Mouse (Mus musculus) monocyte, adult 2 months (primary cell): ENCODE results near the gene Themis2.
"Not testable (repeated sequence)": the region's sequence is repeated elsewhere in the genome, so short reads cannot be mapped to it uniquely, and the experiment has no call there.

Experiments used
- DNase-seq, 2 experiments: peaks; one replicate each; pipeline ENCODE4 v3.0.0; 2022; ENCODE audit warnings: low spot score in 2 of 2, low read depth in 1 of 2

Gene Themis2

DNA sequence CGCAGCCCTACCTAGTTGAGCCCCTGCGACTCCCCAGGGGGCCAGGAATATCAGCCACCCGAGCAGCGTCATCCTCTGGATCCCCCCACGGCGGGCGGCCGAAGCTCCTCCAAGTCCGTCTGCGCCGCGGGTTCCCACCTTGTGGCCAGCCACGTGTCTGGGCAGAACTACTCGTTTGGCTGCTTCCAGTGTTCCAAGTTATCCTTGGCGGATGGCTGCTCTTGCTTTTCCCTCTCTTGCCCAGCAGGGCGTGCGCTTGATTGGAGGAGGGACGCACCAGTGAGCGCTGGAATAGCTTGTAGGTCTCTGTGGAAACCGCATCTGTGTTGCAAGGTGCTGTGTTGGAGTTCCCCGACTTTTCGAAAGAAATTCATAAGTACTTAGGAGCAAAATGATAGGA lies 39.2 kb downstream of the Themis2 start, which contains the start of gene Smpdl3b:
TSS of gene Smpdl3b (minus strand) at position 279 of the 400 bp plus-strand sequence.
- DNase-seq = peak in 1 of 2 experiments; percentile 69

DNA sequence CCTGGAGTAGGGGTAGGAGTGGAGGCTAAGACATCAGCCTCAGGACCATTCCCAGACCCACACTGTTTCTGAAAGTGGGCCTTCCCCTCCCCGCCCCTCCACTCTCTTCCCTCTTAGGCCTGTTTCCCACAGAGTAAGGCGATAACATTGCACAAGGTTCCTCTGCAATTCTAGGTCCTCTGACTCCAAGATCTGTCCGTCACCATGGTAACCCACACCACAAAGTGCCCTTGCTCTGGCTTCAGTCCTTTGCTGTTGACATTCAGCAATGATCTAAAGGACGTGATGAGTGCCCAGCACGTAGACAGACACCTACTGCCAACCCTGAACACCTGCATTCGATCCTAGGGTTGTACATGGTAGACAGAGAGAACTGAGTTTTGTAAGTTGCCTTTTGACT lies 43.2 kb downstream of the Themis2 start:
- DNase-seq = no peak

- no peak for DNase-seq
Observed at GRCm38 (mm10) chr4:132749258-132749982, 46.8 kb downstream of the Themis2 start.

DNA sequence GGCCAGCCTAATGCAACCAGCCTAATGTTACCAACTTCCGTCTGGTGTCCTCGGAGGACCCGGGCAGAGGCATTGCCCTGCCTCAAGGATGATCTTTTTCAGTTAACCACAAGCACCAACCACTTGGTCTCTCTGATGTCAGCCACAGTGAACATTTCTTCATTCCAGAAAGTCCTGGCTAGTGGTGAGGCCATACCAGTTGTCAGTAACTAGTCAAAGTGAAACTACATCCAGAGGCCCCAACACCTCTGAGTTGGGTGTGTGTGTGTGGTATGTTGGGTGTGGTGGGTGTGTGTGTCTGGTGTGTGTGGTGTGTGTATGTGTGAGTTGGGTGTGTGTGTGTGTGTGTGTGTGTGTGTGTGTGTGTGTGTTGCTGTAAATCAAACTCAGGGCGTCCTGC lies 47.4 kb downstream of the Themis2 start:
- peak; percentile 47 to 56 for DNase-seq

GRCm38 (mm10) chr4:132747664-132748259 lies 48.4 kb downstream of the Themis2 start:
- DNase-seq = peak; percentile 64 to 66

- DNase-seq = no peak
Observed at GRCm38 (mm10) chr4:132746911-132747517, 49.2 kb downstream of the Themis2 start.

DNA sequence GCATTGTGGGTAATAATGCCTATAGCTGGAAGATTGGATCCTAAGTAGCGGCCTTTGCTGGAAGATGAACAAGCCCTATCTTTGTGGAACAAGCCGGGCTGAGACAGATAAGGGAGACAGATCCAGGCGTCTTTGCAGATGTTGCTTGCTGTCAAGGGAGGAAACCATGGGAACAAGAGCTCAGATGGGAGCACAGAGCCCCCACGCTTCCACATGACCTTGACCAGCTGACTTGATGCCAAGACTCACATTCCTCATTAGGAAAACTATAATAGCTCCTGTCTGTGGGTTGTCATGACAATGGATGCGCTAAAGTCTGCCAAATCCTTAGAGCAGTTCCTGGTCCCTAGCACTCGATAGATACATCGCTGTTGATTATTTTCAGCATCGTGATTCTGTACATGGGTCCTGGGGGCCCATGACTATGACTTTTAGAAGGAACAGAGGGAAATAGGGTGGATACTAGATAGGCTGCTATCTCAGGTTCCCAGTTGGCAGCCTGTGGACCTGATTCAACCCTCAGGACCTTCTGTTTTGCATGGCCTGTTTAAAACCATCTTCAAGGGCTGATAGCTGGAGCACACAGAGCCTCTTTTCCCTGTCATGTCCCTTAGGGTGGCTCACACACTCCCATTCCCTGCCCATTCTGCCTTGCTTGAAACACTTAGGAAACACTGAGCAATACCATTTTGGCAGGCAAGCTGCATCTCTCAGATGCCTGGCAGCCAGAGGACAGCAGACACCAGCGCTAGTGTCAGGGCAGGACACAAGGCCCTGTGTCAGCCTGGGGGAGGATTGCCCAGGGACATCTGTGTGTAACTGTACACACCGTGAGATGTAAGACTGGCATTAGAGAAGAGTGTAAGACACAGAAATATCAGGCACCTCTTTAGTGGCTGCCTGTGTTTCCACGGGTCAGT lies 51.9 kb downstream of the Themis2 start:
- no peak for DNase-seq

DNA sequence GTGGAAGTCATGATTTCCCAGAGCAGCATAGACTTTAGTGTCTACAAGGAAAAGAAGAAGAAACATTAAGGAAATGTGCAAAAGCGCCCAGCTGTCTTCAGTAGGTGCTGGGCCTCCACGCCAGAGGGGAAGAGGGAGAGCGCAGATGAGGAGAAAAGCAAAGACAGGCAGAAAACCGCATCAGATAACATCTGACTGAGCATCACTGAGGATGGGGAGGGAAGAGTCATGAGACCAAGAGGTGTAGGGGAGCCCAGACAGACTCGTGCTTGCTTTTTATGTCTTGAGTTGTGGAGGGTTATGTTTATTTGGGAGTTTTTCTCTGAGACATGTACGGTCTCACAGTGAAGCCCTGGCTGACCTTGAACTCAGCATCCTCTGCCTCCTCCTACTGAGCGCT lies 54.7 kb downstream of the Themis2 start:
- no peak for DNase-seq

- DNase-seq = not testable (repeated sequence)
Observed at GRCm38 (mm10) chr4:132737154-132737553, 59.0 kb downstream of the Themis2 start.

DNA sequence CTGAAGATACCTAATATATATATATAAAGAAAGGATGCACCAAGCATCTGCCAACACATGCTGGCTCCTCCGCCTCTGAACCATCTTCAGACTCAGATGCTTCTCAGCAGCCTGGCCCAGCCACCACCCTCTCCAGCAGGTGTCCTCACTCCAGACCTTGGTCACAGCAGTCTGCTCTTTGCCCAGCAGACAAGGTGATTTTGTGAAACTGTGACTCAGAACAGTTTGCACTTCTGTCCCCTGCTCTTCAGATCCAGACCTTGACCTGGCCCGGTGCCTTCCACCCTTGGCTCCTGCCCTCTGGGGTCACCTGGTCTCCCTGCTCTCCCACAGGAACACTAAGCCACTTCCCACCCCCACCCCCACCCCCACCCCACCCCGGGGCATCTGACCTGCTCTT lies 60.3 kb downstream of the Themis2 start:
- DNase-seq = no peak

DNA sequence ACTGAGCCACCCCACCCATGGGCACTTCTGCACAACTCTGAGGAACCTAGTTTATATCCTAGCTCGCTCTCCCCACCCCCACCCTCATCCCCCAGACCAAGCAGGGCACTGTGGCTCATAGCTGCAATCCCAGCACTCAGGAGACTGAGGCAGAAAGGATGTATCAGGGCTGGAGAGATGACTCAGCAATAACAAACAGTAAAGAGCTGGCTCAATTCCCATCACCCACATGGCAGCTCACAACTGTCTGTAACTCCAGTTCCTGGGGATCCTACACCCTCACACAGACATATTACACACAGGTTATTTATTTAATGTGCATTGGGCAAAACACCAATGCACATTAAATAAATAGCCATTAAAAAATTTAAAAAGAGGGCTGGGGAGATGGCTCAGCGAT lies 60.8 kb downstream of the Themis2 start:
- DNase-seq = no peak

GRCm38 (mm10) chr4:132734766-132735165 lies 61.4 kb downstream of the Themis2 start:
- DNase-seq = no peak

- DNase-seq = no peak
Observed at GRCm38 (mm10) chr4:132733071-132733770, 63.0 kb downstream of the Themis2 start.

GRCm38 (mm10) chr4:132732148-132732684 lies 64.0 kb downstream of the Themis2 start, which contains the start of gene Xkr8:
Gene Xkr8, minus strand, starts transcription at chr4:132732546.
- DNase-seq = peak; percentile 67 to 83
